Mouse (Mus musculus) stomach, postnatal 0 days (tissue): ENCODE data around the gene Rufy1. TPM values are rescaled to one million over a fixed set of nuclear protein-coding genes. Genes with fewer than 3 reads are reported as not detected.

Experiments used
- ATAC-seq: fragments of 200-750 bp; cut with Nextera tagmentation; 2 replicates; pipeline ENCODE4 v1.8.0; 2017; ENCODE audit not compliant: low FRiP score, low TSS enrichment
- DNase-seq: peaks from one replicate; pipeline ENCODE4 v3.0.0-alpha.2; 2016; ENCODE audit warnings: low spot score
- H3K27ac ChIP-seq: fragments of 300-500 bp; sonication (generic); replicated peaks from 2 replicates; pipeline ENCODE4 v1.5.1; 2014; ENCODE audit warnings: mild to moderate bottlenecking, control low read depth
- H3K27me3 ChIP-seq: fragments of 300-500 bp; sonication (generic); 2 replicates; pipeline ENCODE4 v1.6.1; 2014; ENCODE audit warnings: low read length; ENCODE audit not compliant: control insufficient read depth, insufficient read depth
- H3K36me3 ChIP-seq: fragments of 300-500 bp; sonication (generic); 2 replicates; pipeline ENCODE4 v1.6.1; 2014; ENCODE audit warnings: low read length, mixed read lengths; ENCODE audit not compliant: control insufficient read depth, insufficient read depth
- H3K4me1 ChIP-seq: fragments of 300-500 bp; sonication (generic); replicated peaks from 2 replicates; pipeline ENCODE4 v1.6.1; 2014; ENCODE audit warnings: antibody characterized with exemption; ENCODE audit not compliant: control insufficient read depth, insufficient read depth
- H3K4me2 ChIP-seq: fragments of 300-500 bp; sonication (generic); replicated peaks from 2 replicates; pipeline ENCODE4 v1.6.1; 2014; ENCODE audit warnings: low read depth, mild to moderate bottlenecking, control low read depth, moderate library complexity
- H3K4me3 ChIP-seq: fragments of 300-500 bp; sonication (generic); 2 replicates; pipeline ENCODE4 v1.5.1; 2014; ENCODE audit warnings: low read depth, low read length, control low read depth
- H3K9ac ChIP-seq: fragments of 300-500 bp; sonication (generic); 2 replicates; pipeline ENCODE4 v1.6.1; 2014; ENCODE audit warnings: mild to moderate bottlenecking, low read length, control low read depth, mixed read lengths
- H3K9me3 ChIP-seq: fragments of 300-500 bp; sonication (generic); 2 replicates; pipeline ENCODE4 v1.6.1; 2016; ENCODE audit warnings: low read length; ENCODE audit not compliant: control insufficient read depth
- CTCF ChIP-seq: IDR thresholded peaks from 2 replicates; pipeline ENCODE4 v1.5.1; 2016; ENCODE audit warnings: antibody characterized with exemption, low read depth, mild to moderate bottlenecking, moderate library complexity
- EP300 ChIP-seq: optimal IDR thresholded peaks from 2 replicates; pipeline ENCODE3; 2016; ENCODE audit warnings: antibody characterized with exemption
- WGBS: fragments of 180-500 bp; shearing (Covaris S2); extraction: QIAGEN DNeasy Blood & Tissue Kit; methylation state at CpG from one replicate; pipeline ENCODE4 v1.1.7; 2014; 5-methylcytosine and 5-hydroxymethylcytosine counted together
- polyA plus RNA-seq: library from polyadenylated mRNA; unstranded; fragments of >200 nt; fragmentation: Nextera tagmentation; extraction: Ambion mirVana; gene quantifications from 2 replicates; pipeline ENCODE4 v1.2.1, GENCODE M21; 2015

Rufy1 gene
- polyA plus RNA-seq, 1 experiment from 2014 or later, result 18.7 TPM

DNA sequence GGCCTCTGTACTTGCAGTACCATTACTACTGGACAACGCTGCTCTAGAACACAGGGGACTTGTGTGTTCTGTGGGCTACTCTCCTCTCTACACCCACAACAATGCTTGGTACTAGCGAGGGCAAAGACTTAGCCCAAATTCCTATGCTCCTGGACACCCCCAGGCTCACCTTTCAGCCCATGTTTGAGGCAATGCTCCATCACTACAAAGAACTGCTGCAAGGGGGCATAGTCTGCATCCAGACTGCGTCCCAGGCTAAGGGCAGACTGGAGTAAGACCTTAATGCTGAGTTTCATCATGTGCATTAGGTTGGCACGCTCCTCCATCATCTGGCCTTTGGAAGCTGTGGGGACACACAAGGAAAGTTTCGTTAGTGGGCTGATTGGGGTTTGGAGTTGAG lies 9.5 kb downstream of the Rufy1 start:
- WGBS, result 40% methylated on average over 5 of the region's 5 CpGs
- 0 out of 2 replicates have a peak, but pooled peaks have one; percentile 6 for ATAC-seq

DNA sequence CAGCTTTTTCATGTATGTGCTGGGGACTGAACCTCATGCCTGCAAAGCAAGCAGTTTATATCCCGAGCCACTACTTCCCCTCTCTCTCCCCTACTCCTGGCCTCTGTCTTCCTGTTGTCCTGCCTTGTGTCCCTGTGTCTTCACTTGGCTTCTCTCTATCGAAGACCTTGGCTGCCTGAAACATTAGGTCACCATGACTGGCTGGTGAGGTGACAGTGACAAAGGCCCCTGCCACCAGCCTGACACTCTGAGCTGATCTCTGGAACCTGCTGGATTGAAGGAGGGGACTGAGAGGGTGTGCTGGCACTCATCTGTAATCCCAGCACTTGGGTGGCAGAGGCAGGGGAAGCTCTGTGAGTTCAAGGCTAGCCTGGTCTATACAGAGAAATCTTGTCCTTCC lies 13.1 kb downstream of the Rufy1 start:
- TF ChIP-seq CTCF (no peak), EP300 (no peak)
- Histone ChIP-seq H3K36me3 (peaks cover 12% of the 10 kb centered on the region), H3K4me3 (no peak overlapping the region), H3K4me1 (no peaks in the 10 kb centered on the region), H3K27me3 (no peaks in the 10 kb centered on the region), H3K27ac (no peak overlapping the region), H3K9me3 (no peaks in the 10 kb centered on the region), H3K9ac (no peak overlapping the region), H3K4me2 (no peak overlapping the region)
- DNase-seq (no peak), ATAC-seq (no peak)
- WGBS, result 69% methylated on average over 2 of the region's 2 CpGs

More for the DNA sequence above, 9.5 kb downstream of the Rufy1 start:
- H3K9ac ChIP-seq, result 0 out of 2 replicates have a peak overlapping the region, but pooled peaks have one; percentile 47
- DNase-seq, result no peak
- H3K4me1 ChIP-seq, result no peaks in the 10 kb centered on the region
- no peaks in the 10 kb centered on the region for H3K27me3 ChIP-seq
- H3K4me2 ChIP-seq, result peak overlapping the region; percentile 47
- no peak for TF ChIP-seq EP300
- no peak for TF ChIP-seq CTCF
- H3K4me3 ChIP-seq, result peak overlapping the region; percentile 19
- H3K36me3 ChIP-seq, result peaks cover 4% of the 10 kb centered on the region
- no peaks in the 10 kb centered on the region for H3K9me3 ChIP-seq
- H3K27ac ChIP-seq, result no peak overlapping the region

DNA sequence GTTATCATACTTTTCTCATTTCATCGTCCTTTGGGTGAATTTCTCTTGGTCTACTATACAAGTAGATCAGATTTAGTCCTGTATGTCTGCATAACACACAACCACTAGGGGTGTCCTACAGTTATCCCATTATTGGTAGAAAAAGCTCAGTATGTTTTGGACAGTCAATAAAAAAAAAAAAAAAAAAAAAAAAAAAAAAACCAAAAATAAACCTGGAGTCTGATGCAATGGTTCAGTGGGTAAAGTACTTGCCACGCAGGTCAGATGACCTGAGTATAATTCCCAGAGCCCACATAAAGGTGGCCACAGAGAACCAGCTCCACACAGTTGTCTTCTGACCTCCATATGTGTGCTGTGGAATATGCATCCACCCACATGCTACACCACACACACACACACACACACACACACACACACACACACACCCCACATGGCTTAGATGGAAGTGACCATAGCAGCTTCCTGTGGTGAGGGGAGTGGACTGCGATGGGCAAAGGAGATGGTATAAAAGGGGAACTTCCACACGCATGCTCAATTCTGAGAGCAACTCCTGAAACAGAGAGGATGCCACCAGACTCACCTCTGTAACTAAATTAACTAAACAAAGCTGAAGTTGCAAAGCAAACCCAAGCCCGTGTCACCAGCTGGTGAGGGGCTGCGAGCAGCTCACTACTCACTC lies 15.2 kb downstream of the Rufy1 start:
- Histone ChIP-seq H3K9me3 (no peaks in the 10 kb centered on the region), H3K27me3 (no peaks in the 10 kb centered on the region), H3K4me1 (no peaks in the 10 kb centered on the region), H3K9ac (no peak overlapping the region), H3K36me3 (peaks cover 14% of the 10 kb centered on the region), H3K4me2 (no peak overlapping the region), H3K4me3 (no peak overlapping the region), H3K27ac (no peak overlapping the region)
- TF ChIP-seq EP300 (no peak), CTCF (no peak)
- ATAC-seq (no peak), DNase-seq (no peak)
- 92% methylated on average over 6 of the region's 6 CpGs for WGBS

DNA sequence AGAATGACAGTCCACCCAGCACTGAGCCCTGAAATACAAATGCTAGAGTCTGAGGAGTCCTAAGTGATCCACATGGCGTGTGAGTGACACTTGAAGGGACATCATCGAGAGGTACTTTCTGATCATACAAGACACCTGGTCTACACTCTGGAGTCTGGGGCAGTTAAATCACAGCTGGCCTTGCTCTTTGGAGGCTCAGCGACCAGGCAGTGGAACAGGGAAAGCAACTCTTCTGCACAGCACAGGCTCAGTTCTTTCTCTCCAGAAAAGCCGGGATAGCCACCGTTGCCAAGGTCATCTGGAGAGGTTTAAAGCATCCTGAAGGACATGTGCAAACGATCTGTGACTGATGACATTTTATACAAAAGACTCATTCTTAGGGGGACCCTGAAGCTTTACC lies 23.7 kb downstream of the Rufy1 start:
- Histone ChIP-seq H3K9ac (no peak overlapping the region), H3K4me3 (no peak overlapping the region), H3K4me2 (no peak overlapping the region), H3K36me3 (peaks cover 18% of the 10 kb centered on the region), H3K9me3 (no peaks in the 10 kb centered on the region), H3K27ac (no peak overlapping the region), H3K4me1 (no peaks in the 10 kb centered on the region), H3K27me3 (no peaks in the 10 kb centered on the region)
- WGBS, result 57% methylated on average over 6 of the region's 6 CpGs
- ATAC-seq, result no peak
- DNase-seq, result no peak
- TF ChIP-seq EP300 (no peak), CTCF (no peak)

DNA sequence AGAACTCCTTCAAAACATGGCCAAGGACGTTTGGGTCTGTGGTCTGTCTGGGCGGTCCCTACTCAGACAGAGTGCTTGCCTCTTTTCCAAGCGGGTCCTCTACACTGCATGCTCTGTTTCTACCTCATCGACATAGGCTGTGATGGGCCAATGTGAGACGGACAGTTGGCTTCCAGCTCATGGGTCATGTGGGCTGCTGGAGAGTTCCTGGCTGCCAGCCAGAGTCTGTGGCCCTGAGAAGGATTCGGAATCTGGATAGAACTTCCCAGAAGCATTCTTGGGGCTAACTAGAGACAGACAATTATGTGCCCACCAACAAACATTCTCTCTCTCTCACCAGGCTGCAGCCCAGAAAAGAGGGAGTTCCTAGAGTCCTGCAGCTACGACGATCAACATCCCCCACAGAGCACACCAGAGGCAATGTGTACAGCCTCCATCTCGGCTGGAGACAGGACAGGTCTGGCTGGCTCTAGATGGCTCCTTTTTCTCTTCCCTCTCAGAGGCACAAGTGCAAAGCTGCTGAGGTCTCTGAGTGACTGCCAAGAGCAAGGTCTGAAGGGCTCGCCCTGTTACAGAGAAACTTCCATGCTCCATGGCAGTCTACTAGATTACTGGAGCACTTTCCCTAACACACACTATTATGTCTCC lies 27.4 kb downstream of the Rufy1 start:
- Histone ChIP-seq H3K9ac (no peak overlapping the region), H3K9me3 (no peaks in the 10 kb centered on the region), H3K4me1 (no peaks in the 10 kb centered on the region), H3K27me3 (no peaks in the 10 kb centered on the region), H3K4me3 (no peak overlapping the region), H3K27ac (no peak overlapping the region), H3K4me2 (no peak overlapping the region), H3K36me3 (peaks cover 20% of the 10 kb centered on the region)
- 66% methylated on average over 10 of the region's 10 CpGs for WGBS
- no peak for DNase-seq
- no peak for ATAC-seq
- TF ChIP-seq EP300 (no peak), CTCF (no peak)

DNA sequence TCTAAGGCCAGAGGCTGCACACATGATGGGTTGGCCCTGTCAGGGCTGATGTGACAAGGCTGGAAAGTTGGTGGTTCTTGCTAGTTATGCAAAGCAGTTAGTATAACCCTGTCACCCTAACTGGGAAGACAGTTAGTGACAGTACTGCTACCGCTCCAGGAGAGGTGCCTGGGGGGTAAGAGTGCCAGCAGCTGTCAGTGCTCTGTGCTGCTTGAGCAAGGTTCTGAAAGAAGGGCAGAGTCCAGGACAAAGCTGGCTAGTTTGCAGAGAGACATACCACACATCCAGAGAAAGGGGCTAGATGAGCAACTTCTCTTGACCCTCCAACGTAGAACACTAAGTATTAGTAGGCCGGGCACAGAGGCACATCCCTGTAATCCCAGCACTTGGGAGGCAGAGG lies 28.4 kb downstream of the Rufy1 start:
- WGBS, result 97% methylated on average over 3 of the region's 3 CpGs
- H3K9me3 ChIP-seq, result no peaks in the 10 kb centered on the region
- no peaks in the 10 kb centered on the region for H3K27me3 ChIP-seq
- H3K36me3 ChIP-seq, result peaks cover 24% of the 10 kb centered on the region
- DNase-seq, result no peak
- TF ChIP-seq CTCF, result no peak
- TF ChIP-seq EP300, result no peak
- no peak for ATAC-seq
- H3K9ac ChIP-seq, result no peak overlapping the region
- no peak overlapping the region for H3K4me3 ChIP-seq
- H3K4me2 ChIP-seq, result no peak overlapping the region
- H3K4me1 ChIP-seq, result no peaks in the 10 kb centered on the region
- no peak overlapping the region for H3K27ac ChIP-seq
